Mouse (Mus musculus): ENCODE data around the gene Gm37240.

- TF ChIP-seq POLR2A (IDR thresholded peaks at IDR 0.05; ENCODE audit: insufficient read depth, low read depth, low read length) (no peak), CTCF (IDR thresholded peaks at IDR 0.05; ENCODE audit: insufficient read depth, low read depth, low read length) (no peak)
These were observed 710.6 kb downstream of the Gm37240 start for GRCm38 (mm10) chr3:85176736-85177135.

All from olfactory bulb, adult 2 months (tissue).